In the genomic region with DNA sequence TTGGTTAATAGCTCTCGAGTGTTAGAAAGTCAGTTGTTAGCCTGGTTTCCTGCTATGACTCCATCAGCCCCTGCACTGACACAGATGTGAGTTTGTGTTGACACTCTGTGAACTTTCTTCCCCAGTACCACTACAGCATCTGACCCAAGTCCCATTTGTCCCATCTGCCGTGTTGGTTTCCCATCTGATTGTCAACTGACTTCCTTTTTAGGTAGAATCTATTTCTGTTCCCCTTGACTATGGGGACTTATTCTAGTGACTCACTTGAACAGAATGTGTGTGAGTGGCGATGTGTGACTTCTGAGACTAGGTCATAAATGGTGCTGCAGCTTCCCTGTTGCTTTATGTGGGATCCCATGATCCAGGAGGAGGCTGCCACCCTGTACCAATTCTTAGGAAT, we compare ENCODE assay signal across 20 mouse cellular contexts. TPM values are rescaled to one million over a fixed set of nuclear protein-coding genes. Genes with fewer than 3 reads are reported as not detected.
DNase-seq lines count a peak whose midpoint lies in the region; ATAC-seq and TF ChIP-seq lines count a peak whose summit lies in the region.
"Had no signal": no experiment of that assay in that cellular context is flagged by ENCODE, and none has a peak within 500 bp of the region (broad histone marks: within the 10 kb centered on the region; RNA-seq: fewer than 3 reads in every experiment).

No protein-coding gene starts in this region.

- H3K4me1 ChIP-seq in heart, adult 2 months (ENCODE audit: control insufficient read depth, insufficient read depth, low read length), result peaks cover 22% of the 10 kb centered on the region
- peaks cover 13% of the 10 kb centered on the region for H3K4me1 ChIP-seq in limb, embryonic 15.5 days
- H3K4me1 ChIP-seq in limb, embryonic 10.5 days, result peaks cover 21% of the 10 kb centered on the region
- peaks cover 23% of the 10 kb centered on the region for H3K4me1 ChIP-seq in brown adipose tissue, adult 24 weeks (ENCODE audit: control insufficient read depth, insufficient read depth, insufficient read length, low read length)
- H3K4me1 ChIP-seq in stomach, postnatal 0 days (replicated peaks; ENCODE audit: control insufficient read depth, insufficient read depth), result peaks cover 3% of the 10 kb centered on the region; the same call in 1 of the 2 replicates
- peaks cover 8% of the 10 kb centered on the region; the same call in 1 of the 2 replicates for H3K4me1 ChIP-seq in thymus, adult 2 months (replicated peaks; ENCODE audit: control insufficient read depth, insufficient read depth, low read length)

- H3K4me3 ChIP-seq in heart, adult 2 months, result no peak overlapping the region
- no peak overlapping the region for H3K4me3 ChIP-seq in limb, embryonic 15.5 days
- H3K4me3 ChIP-seq in limb, embryonic 10.5 days, result no peak overlapping the region
- no peak overlapping the region for H3K4me3 ChIP-seq in brown adipose tissue, adult 24 weeks (ENCODE audit: insufficient read depth, low read depth, low read length)
- no peak overlapping the region for H3K4me3 ChIP-seq in stomach, postnatal 0 days (ENCODE audit: low read depth, low read length)
- H3K4me3 ChIP-seq in thymus, adult 2 months (ENCODE audit: control insufficient read depth, insufficient read depth, low read length), result no peak overlapping the region
- H3K4me3 ChIP-seq: embryonic facial prominence, embryonic 10.5 days; midbrain, embryonic 12.5 days had no signal

- no peak overlapping the region for H3K9ac ChIP-seq in heart, adult 2 months (ENCODE audit: low read depth, low read length)
- H3K9ac ChIP-seq in limb, embryonic 15.5 days, result no peak overlapping the region
- no peak overlapping the region for H3K9ac ChIP-seq in stomach, postnatal 0 days (ENCODE audit: low read length)
- H3K9ac ChIP-seq: forebrain, postnatal 0 days; hindbrain, embryonic 14.5 days; liver, embryonic 14.5 days; midbrain, embryonic 12.5 days had no signal

- H3K9me3 ChIP-seq in limb, embryonic 15.5 days, result no peaks in the 10 kb centered on the region
- H3K9me3 ChIP-seq in limb, embryonic 10.5 days (replicated peaks), result no peaks in the 10 kb centered on the region
- no peaks in the 10 kb centered on the region for H3K9me3 ChIP-seq in stomach, postnatal 0 days (ENCODE audit: control insufficient read depth, low read length)
- H3K9me3 ChIP-seq: embryonic facial prominence, embryonic 10.5 days; midbrain, embryonic 12.5 days had no signal

- TF ChIP-seq CTCF in heart, adult 2 months (IDR thresholded peaks at IDR 0.05), result no peak
- no peak for TF ChIP-seq CTCF in stomach, postnatal 0 days (IDR thresholded peaks at IDR 0.05; ENCODE audit: low read depth)
- no peak for TF ChIP-seq CTCF in thymus, adult 2 months (IDR thresholded peaks at IDR 0.05; ENCODE audit: borderline replicate concordance, control insufficient read depth, extremely low read depth, insufficient read depth, low read length, poor library complexity)

- DNase-seq in heart, adult 2 months, result no peak
- DNase-seq in heart, postnatal 25 days (ENCODE audit: low spot score), result no peak
- DNase-seq in limb, embryonic 10.5 days (ENCODE audit: low spot score), result no peak
- no peak for DNase-seq in stomach, postnatal 0 days (ENCODE audit: low spot score)
- no peak for DNase-seq in thymus, adult 2 months
- no peak for DNase-seq in left cerebral cortex, adult 11 months (ENCODE audit: low spot score)
- DNase-seq: cerebellum, postnatal 25 days; forebrain, postnatal 0 days; gastrocnemius, postnatal 25 days; kidney, postnatal 36 days; layer of hippocampus, postnatal 36 days had no signal

- peaks cover 8% of the 10 kb centered on the region for H3K36me3 ChIP-seq in heart, adult 2 months (ENCODE audit: control insufficient read depth, insufficient read depth, low read length)
- H3K36me3 ChIP-seq in limb, embryonic 15.5 days, result no peaks in the 10 kb centered on the region
- no peaks in the 10 kb centered on the region for H3K36me3 ChIP-seq in limb, embryonic 10.5 days
- no peaks in the 10 kb centered on the region for H3K36me3 ChIP-seq in stomach, postnatal 0 days (ENCODE audit: control insufficient read depth, insufficient read depth, low read length)
- no peaks in the 10 kb centered on the region for H3K36me3 ChIP-seq in thymus, adult 2 months (ENCODE audit: control insufficient read depth, insufficient read depth, low read length)
- H3K36me3 ChIP-seq: embryonic facial prominence, embryonic 10.5 days; midbrain, embryonic 12.5 days had no signal

- H3K79me2 ChIP-seq in heart, adult 2 months (replicated peaks; ENCODE audit: control insufficient read depth, insufficient read depth, low read length), result peaks cover 1% of the 10 kb centered on the region; the same call in 1 of the 2 replicates

- no peak for TF ChIP-seq EP300 in heart, adult 2 months (IDR thresholded peaks at IDR 0.05; ENCODE audit: insufficient read depth, low read depth, low read length)
- TF ChIP-seq EP300 in stomach, postnatal 0 days (optimal IDR thresholded peaks at IDR 0.05), result no peak

- H3K27me3 ChIP-seq in heart, adult 2 months (ENCODE audit: control insufficient read depth, insufficient read depth, low read length), result no peaks in the 10 kb centered on the region
- no peaks in the 10 kb centered on the region for H3K27me3 ChIP-seq in limb, embryonic 15.5 days
- no peaks in the 10 kb centered on the region for H3K27me3 ChIP-seq in limb, embryonic 10.5 days (ENCODE audit: low read depth, poor library complexity, severe bottlenecking)
- H3K27me3 ChIP-seq in stomach, postnatal 0 days (ENCODE audit: control insufficient read depth, insufficient read depth, low read length), result no peaks in the 10 kb centered on the region
- no peaks in the 10 kb centered on the region for H3K27me3 ChIP-seq in thymus, adult 2 months (ENCODE audit: control insufficient read depth, insufficient read depth, low read length)
- H3K27me3 ChIP-seq: midbrain, embryonic 12.5 days had no signal

- no peak for ATAC-seq in limb, embryonic 15.5 days (ENCODE audit: insufficient number of reproducible peaks, low FRiP score, low TSS enrichment, low read depth)
- ATAC-seq in stomach, postnatal 0 days (ENCODE audit: low FRiP score, low TSS enrichment), result peak; percentile 10; the same call in 1 of the 2 replicates
- ATAC-seq: activated CD4-positive, CD25-positive, alpha-beta regulatory T cell, adult 4 months; forebrain, postnatal 0 days; intestine, embryonic 16.5 days had no signal

- intact Hi-C loops in heart, adult 2 months (cut with DNase I), result no loop called here
- intact Hi-C loops in heart, postnatal 25 days (cut with DNase I), result no loop called here

- WGBS in heart, adult 2 months, result 11% methylated on average over 3 of the region's 3 CpGs
- 59% methylated on average over 3 of the region's 3 CpGs for WGBS in limb, embryonic 15.5 days
- 71% methylated on average over 3 of the region's 3 CpGs for WGBS in limb, embryonic 10.5 days
- 56% methylated on average over 3 of the region's 3 CpGs for WGBS in stomach, postnatal 0 days
- WGBS in thymus, adult 2 months, result 31% methylated on average over 3 of the region's 3 CpGs

- no peak overlapping the region for H3K4me2 ChIP-seq in limb, embryonic 15.5 days
- no peak overlapping the region for H3K4me2 ChIP-seq in stomach, postnatal 0 days (replicated peaks; ENCODE audit: low read depth)
- H3K4me2 ChIP-seq: hindbrain, embryonic 14.5 days; midbrain, embryonic 12.5 days had no signal

- peak overlapping the region; percentile 21 for H3K27ac ChIP-seq in heart, adult 2 months
- H3K27ac ChIP-seq in limb, embryonic 15.5 days, result 0 out of 2 replicates have a peak overlapping the region, but pooled peaks have one; percentile 27
- H3K27ac ChIP-seq in limb, embryonic 10.5 days, result no peak overlapping the region
- peak overlapping the region; percentile 71 for H3K27ac ChIP-seq in brown adipose tissue, adult 24 weeks (replicated peaks; ENCODE audit: low read depth, low read length)
- H3K27ac ChIP-seq in stomach, postnatal 0 days (replicated peaks), result no peak overlapping the region
- H3K27ac ChIP-seq in thymus, adult 2 months (ENCODE audit: control insufficient read depth, insufficient read depth, low read length), result no peak overlapping the region
- H3K27ac ChIP-seq: embryonic facial prominence, embryonic 10.5 days; hindbrain, embryonic 14.5 days; liver, embryonic 14.5 days; midbrain, embryonic 12.5 days had no signal

- TF ChIP-seq POLR2A in heart, adult 2 months (IDR thresholded peaks at IDR 0.05; ENCODE audit: insufficient read depth, low read depth, low read length), result no peak
- no peak for TF ChIP-seq POLR2A in thymus, adult 2 months (IDR thresholded peaks at IDR 0.05; ENCODE audit: control insufficient read depth, extremely low read depth, insufficient read depth, low read length, poor library complexity)

RNA-seq across cellular contexts. Expression of a gene that starts 32.9 kb away (rescaled TPM):
- 100 to 1,000 TPM; 174 to 205 TPM for total RNA-seq in heart, adult 2 months (2021)
- polyA plus RNA-seq in heart, adult 2 months (2012; rRNA removed), result 342 and 353 TPM in 2 replicates
- 100 to 1,000 TPM; 251 to 311 TPM for total RNA-seq in heart, postnatal 25 days (2021)
- 138 and 151 TPM in 2 replicates for polyA plus RNA-seq in limb, embryonic 15.5 days (2015; fragmentation: Nextera tagmentation; extraction: Ambion mirVana)
- 1.1 and 1.3 TPM in 2 replicates for polyA plus RNA-seq in limb, embryonic 10.5 days (2016; fragmentation: Nextera tagmentation; extraction: Ambion mirVana)
- polyA plus RNA-seq in brown adipose tissue, adult 24 weeks (2012; ENCODE audit: insufficient read depth, insufficient read length, missing spikeins), result 85.5 and 137 TPM in 2 replicates
- 421 and 437 TPM in 2 replicates for polyA plus RNA-seq in stomach, postnatal 0 days (2015; fragmentation: Nextera tagmentation; extraction: Ambion mirVana)
- polyA plus RNA-seq in thymus, adult 2 months (2012; rRNA removed), result 370 and 442 TPM in 2 replicates
- total RNA-seq: MEL had no signal

Comparison
In these comparisons a context has a peak if more than half of its experiments do, and no peak if none do; other contexts are left out.
1. H3K27ac ChIP-seq: peak in heart, adult 2 months (single experiment), limb, embryonic 15.5 days (single experiment) and brown adipose tissue, adult 24 weeks (single experiment); none in limb, embryonic 10.5 days (single experiment), stomach, postnatal 0 days (single experiment) and thymus, adult 2 months (single experiment).
2. RNA of a gene that starts 32.9 kb away (polyA plus RNA-seq): 421 to 437 TPM in stomach, postnatal 0 days, 370 to 442 TPM in thymus, adult 2 months, 342 to 353 TPM in heart, adult 2 months, 138 to 151 TPM in limb, embryonic 15.5 days and 85.5 to 137 TPM in brown adipose tissue, adult 24 weeks; 1.1 to 1.3 TPM in limb, embryonic 10.5 days; every median in the first group is over 10 times any median in the second.